Mouse (Mus musculus) myocyte (in vitro differentiated cells): ENCODE measurements around the gene Oxnad1.

Experiments used
- E2F4 ChIP-seq: IDR thresholded peaks from one replicate; pipeline ENCODE4 v1.6.1; 2011; ENCODE audit warnings: mild to moderate bottlenecking, control low read depth, moderate library complexity; ENCODE audit not compliant: insufficient read depth
- POLR2A ChIP-seq: IDR thresholded peaks from one replicate; pipeline ENCODE4 v1.6.1; 2011; ENCODE audit warnings: low read depth, mild to moderate bottlenecking, control low read depth, moderate library complexity; ENCODE audit not compliant: insufficient read length
- USF1 ChIP-seq: IDR thresholded peaks from one replicate; pipeline ENCODE4 v1.6.1; 2011; ENCODE audit warnings: low read depth, mild to moderate bottlenecking, control low read depth, moderate library complexity

- TF ChIP-seq POLR2A (no peak), E2F4 (no peak), USF1 (no peak)
These were observed 12.4 kb upstream of the Oxnad1 start for GRCm38 (mm10) chr14:32072807-32073206.
